9 mouse cellular contexts compared by ENCODE assay signal in the genomic region with DNA sequence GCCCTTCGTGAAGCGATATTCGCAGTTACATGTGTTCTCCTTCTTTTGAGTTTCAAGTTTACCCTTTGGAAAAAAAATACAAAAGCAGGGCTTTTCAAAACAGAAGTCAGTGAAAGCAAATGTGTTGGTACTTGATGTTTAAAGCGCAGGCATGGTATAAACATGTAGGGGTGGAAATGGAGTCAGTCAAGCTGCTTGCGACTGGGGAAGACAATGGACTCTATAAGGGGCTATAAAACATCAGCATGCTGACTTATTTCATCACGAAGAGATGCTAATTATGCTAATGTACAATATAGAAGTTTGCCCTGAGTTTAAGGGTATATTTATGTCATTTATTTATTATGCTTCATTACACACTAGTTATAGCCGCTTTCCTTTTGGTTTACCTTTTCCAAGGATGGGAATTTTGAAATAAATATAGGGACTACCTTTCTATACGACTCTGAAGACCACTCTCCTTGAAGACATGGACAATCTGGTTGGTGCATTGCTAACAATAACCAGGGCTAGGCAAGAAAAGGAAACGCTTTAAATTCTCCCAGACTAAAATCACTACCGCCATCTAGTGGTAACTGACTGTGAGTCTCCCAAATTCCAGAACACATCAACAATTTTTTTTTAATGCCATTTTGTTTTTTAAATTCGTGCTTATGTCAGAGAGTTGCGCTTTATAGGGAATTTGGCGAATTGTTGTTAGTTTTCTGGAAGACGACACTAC.
A peak's percentile ranks its signal among the peaks of the same experiment; 100 is the strongest.
DNase-seq lines count a peak whose midpoint lies in the region; ATAC-seq and TF ChIP-seq lines count a peak whose summit lies in the region.
"Had no signal": no experiment of that assay in that cellular context is flagged by ENCODE, and none has a peak within 500 bp of the region (broad histone marks: within the 10 kb centered on the region; RNA-seq: fewer than 3 reads in every experiment).

No protein-coding gene starts in this region.

- no peaks in the 10 kb centered on the region for H3K36me3 ChIP-seq in heart, embryonic 14.5 days (ENCODE audit: control insufficient read depth, insufficient read depth, low read length)
- H3K36me3 ChIP-seq in testis, adult 2 months (ENCODE audit: control insufficient read depth, insufficient read depth, low read length): no peaks in the 10 kb centered on the region
- H3K36me3 ChIP-seq in forebrain, embryonic 15.5 days: no peaks in the 10 kb centered on the region
- H3K36me3 ChIP-seq: embryonic facial prominence, embryonic 12.5 days had no signal

- H3K9ac ChIP-seq in heart, embryonic 14.5 days (ENCODE audit: low read length): no peak overlapping the region
- H3K9ac ChIP-seq in forebrain, embryonic 15.5 days (replicated peaks): no peak overlapping the region
- H3K9ac ChIP-seq: embryonic facial prominence, embryonic 12.5 days had no signal

- intact Hi-C loops in heart, postnatal 36 days (cut with DNase I): loop anchor here (10.0 kb wide), 1 partner anchor 1901 kb away; no protein-coding TSS in a partner anchor

- H3K4me1 ChIP-seq in heart, embryonic 14.5 days (ENCODE audit: control insufficient read depth in 2 of 2, insufficient read depth in 2 of 2, low read length in 2 of 2): 0 out of 4 replicates have a peak, but pooled peaks cover 0 to 2% of the 10 kb centered on the region in 2 experiments
- peaks cover 6% of the 10 kb centered on the region for H3K4me1 ChIP-seq in testis, adult 2 months (ENCODE audit: control insufficient read depth, insufficient read depth, low read length)
- peaks cover 20% of the 10 kb centered on the region for H3K4me1 ChIP-seq in forebrain, embryonic 15.5 days
- H3K4me1 ChIP-seq: embryonic facial prominence, embryonic 12.5 days had no signal

- WGBS in heart, embryonic 14.5 days: 46% methylated on average over 14 of the region's 14 CpGs
- 38% methylated on average over 14 of the region's 14 CpGs for WGBS in forebrain, embryonic 15.5 days

- H3K27me3 ChIP-seq in heart, embryonic 14.5 days (ENCODE audit: control insufficient read depth, insufficient read depth, low read length): no peaks in the 10 kb centered on the region
- no peaks in the 10 kb centered on the region for H3K27me3 ChIP-seq in testis, adult 2 months (ENCODE audit: control insufficient read depth, insufficient read depth, low read length)
- no peaks in the 10 kb centered on the region for H3K27me3 ChIP-seq in forebrain, embryonic 15.5 days
- H3K27me3 ChIP-seq: embryonic facial prominence, embryonic 12.5 days had no signal

- H3K27ac ChIP-seq in heart, embryonic 14.5 days (replicated peaks in 1 of 2; ENCODE audit: control insufficient read depth in 1 of 2, insufficient read depth in 1 of 2, low read depth in 2 of 2, low read length in 2 of 2): no peak overlapping the region
- no peak overlapping the region for H3K27ac ChIP-seq in testis, adult 2 months (ENCODE audit: control insufficient read depth, insufficient read depth, low read depth, low read length)
- H3K27ac ChIP-seq in forebrain, embryonic 15.5 days (replicated peaks): peak overlapping the region; percentile 72
- H3K27ac ChIP-seq: embryonic facial prominence, embryonic 12.5 days had no signal

- no peak for ATAC-seq in heart, embryonic 14.5 days (ENCODE audit: insufficient number of reproducible peaks, insufficient read depth, low FRiP score, low read depth)
- peak; percentile 79 for ATAC-seq in forebrain, embryonic 15.5 days (replicated peaks)

- H3K9me3 ChIP-seq in heart, embryonic 14.5 days (ENCODE audit: control insufficient read depth, low read length): no peaks in the 10 kb centered on the region
- no peaks in the 10 kb centered on the region for H3K9me3 ChIP-seq in forebrain, embryonic 15.5 days
- H3K9me3 ChIP-seq: embryonic facial prominence, embryonic 12.5 days had no signal

- no peak for DNase-seq in heart, postnatal 36 days
- no peak for DNase-seq in testis, postnatal 14 days (ENCODE audit: low spot score)
- peak; percentile 84 for DNase-seq in retina, embryonic 14.5 days (ENCODE audit: low spot score)
- no peak for DNase-seq in MN1 (ENCODE audit: low spot score)
- DNase-seq in right cerebral cortex, postnatal 36 days (ENCODE audit: low spot score in 2 of 2): no peak

- H3K4me3 ChIP-seq in heart, embryonic 14.5 days (ENCODE audit: control insufficient read depth in 1 of 2, insufficient read depth in 1 of 2, low read depth in 1 of 2, low read length in 2 of 2): no peak overlapping the region
- peak overlapping the region; percentile 55 for H3K4me3 ChIP-seq in testis, adult 2 months (ENCODE audit: control insufficient read depth, low read depth, low read length)
- H3K4me3 ChIP-seq in forebrain, embryonic 15.5 days: no peak overlapping the region
- H3K4me3 ChIP-seq: embryonic facial prominence, embryonic 12.5 days had no signal

- TF ChIP-seq POLR2A in testis, adult 2 months (IDR thresholded peaks at IDR 0.05; ENCODE audit: control insufficient read depth, low read depth, low read length): no peak

- TF ChIP-seq CTCF in testis, adult 2 months (IDR thresholded peaks at IDR 0.05; ENCODE audit: control insufficient read depth, insufficient read depth, insufficient replicate concordance, low read depth, low read length): no peak

- H3K4me2 ChIP-seq in heart, embryonic 14.5 days (ENCODE audit: low read length): peak overlapping the region; percentile 45
- H3K4me2 ChIP-seq in forebrain, embryonic 15.5 days (replicated peaks): peak overlapping the region; percentile 11; the same call in 1 of the 2 replicates
- H3K4me2 ChIP-seq: embryonic facial prominence, embryonic 12.5 days had no signal
